In the genomic region with DNA sequence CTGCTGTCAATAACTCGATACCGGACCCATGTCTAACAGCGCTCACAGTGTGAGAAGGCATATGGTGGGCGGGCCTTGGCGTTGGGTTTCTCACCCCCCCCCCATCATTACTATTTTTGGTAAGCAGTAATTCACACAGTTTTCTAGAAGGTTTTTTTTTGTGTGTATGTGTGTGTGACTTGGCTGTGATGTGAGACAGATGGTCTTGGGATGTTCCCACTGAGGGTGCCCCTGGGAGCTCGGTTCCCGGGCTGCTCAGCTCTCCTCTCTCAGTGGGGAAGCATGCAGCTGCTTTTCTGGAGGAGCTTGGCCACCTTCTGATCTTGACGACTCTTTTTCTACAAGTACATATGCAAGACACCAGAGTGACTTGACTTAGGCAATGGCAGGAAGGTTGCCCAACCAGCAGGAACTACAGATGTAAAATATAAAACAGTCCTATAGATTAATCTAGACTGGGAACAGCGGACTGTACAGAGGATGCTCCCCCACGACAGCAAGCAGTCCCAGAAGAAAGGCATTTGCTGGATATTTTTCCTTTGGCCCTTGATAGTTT, we compare ENCODE assay signal across 18 mouse cellular contexts.
DNase-seq lines count a peak whose midpoint lies in the region; ATAC-seq lines count a peak whose summit lies in the region.
"Had no signal": no experiment of that assay in that cellular context is flagged by ENCODE, and none has a peak within 500 bp of the region (broad histone marks: within the 10 kb centered on the region; RNA-seq: fewer than 3 reads in every experiment).

No protein-coding gene starts in this region.

- ATAC-seq in forebrain, embryonic 14.5 days = peak; percentile 40
- ATAC-seq in forebrain, embryonic 11.5 days (replicated peaks; ENCODE audit: low FRiP score) = no peak
- no peak for ATAC-seq in stomach, embryonic 15.5 days (ENCODE audit: insufficient read depth, low FRiP score, low read depth)
- no peak for ATAC-seq in neural tube, embryonic 15.5 days (ENCODE audit: low FRiP score)
- ATAC-seq: hindbrain, postnatal 0 days; midbrain, embryonic 13.5 days had no signal

- H3K27me3 ChIP-seq in forebrain, embryonic 14.5 days (replicated peaks; ENCODE audit: control insufficient read depth, insufficient read depth, low read length) = no peaks in the 10 kb centered on the region
- no peaks in the 10 kb centered on the region for H3K27me3 ChIP-seq in forebrain, embryonic 11.5 days (ENCODE audit: control insufficient read depth, insufficient read depth, low read length)
- H3K27me3 ChIP-seq in stomach, embryonic 15.5 days (replicated peaks) = no peaks in the 10 kb centered on the region
- no peaks in the 10 kb centered on the region for H3K27me3 ChIP-seq in neural tube, embryonic 15.5 days (replicated peaks)
- H3K27me3 ChIP-seq: embryonic facial prominence, embryonic 12.5 days; limb, embryonic 12.5 days; midbrain, embryonic 13.5 days had no signal

- peaks cover 3% of the 10 kb centered on the region; the same call in 1 of the 2 replicates for H3K4me1 ChIP-seq in forebrain, embryonic 14.5 days (ENCODE audit: control insufficient read depth, insufficient read depth, low read length)
- H3K4me1 ChIP-seq in forebrain, embryonic 11.5 days (replicated peaks; ENCODE audit: control insufficient read depth, insufficient read depth, low read length) = peaks cover 5% of the 10 kb centered on the region; the same call in 1 of the 2 replicates
- H3K4me1 ChIP-seq in stomach, embryonic 15.5 days = peaks cover 17% of the 10 kb centered on the region
- H3K4me1 ChIP-seq in neural tube, embryonic 15.5 days = peaks cover 10% of the 10 kb centered on the region

- no peaks in the 10 kb centered on the region for H3K36me3 ChIP-seq in forebrain, embryonic 14.5 days (ENCODE audit: control insufficient read depth, insufficient read depth, low read length)
- no peaks in the 10 kb centered on the region for H3K36me3 ChIP-seq in forebrain, embryonic 11.5 days (ENCODE audit: control insufficient read depth, insufficient read depth, low read length)
- no peaks in the 10 kb centered on the region for H3K36me3 ChIP-seq in stomach, embryonic 15.5 days
- H3K36me3 ChIP-seq in neural tube, embryonic 15.5 days = no peaks in the 10 kb centered on the region
- H3K36me3 ChIP-seq: embryonic facial prominence, embryonic 12.5 days; limb, embryonic 12.5 days; midbrain, embryonic 13.5 days had no signal

- WGBS in forebrain, embryonic 14.5 days = 67% methylated on average over 10 of the region's 10 CpGs
- WGBS in forebrain, embryonic 11.5 days = 80% methylated on average over 10 of the region's 10 CpGs
- WGBS in stomach, embryonic 15.5 days = 63% methylated on average over 10 of the region's 10 CpGs
- WGBS in neural tube, embryonic 15.5 days = 60% methylated on average over 10 of the region's 10 CpGs

- H3K27ac ChIP-seq in forebrain, embryonic 14.5 days (ENCODE audit: low read depth, low read length) = no peak overlapping the region
- no peak overlapping the region for H3K27ac ChIP-seq in forebrain, embryonic 11.5 days (ENCODE audit: low read depth, low read length)
- peak overlapping the region; percentile 54; the same call in 1 of the 2 replicates for H3K27ac ChIP-seq in stomach, embryonic 15.5 days
- no peak overlapping the region; the same call in 1 of the 2 replicates for H3K27ac ChIP-seq in neural tube, embryonic 15.5 days (replicated peaks)
- H3K27ac ChIP-seq: embryonic facial prominence, embryonic 12.5 days; hindbrain, postnatal 0 days; limb, embryonic 12.5 days; liver, embryonic 14.5 days; midbrain, embryonic 13.5 days had no signal

- peak; percentile 71 for DNase-seq in forebrain, embryonic 14.5 days (ENCODE audit: low spot score)
- no peak for DNase-seq in forebrain, embryonic 11.5 days (ENCODE audit: low spot score)
- peak; percentile 16 for DNase-seq in layer of hippocampus, adult 9-11 months
- DNase-seq in layer of hippocampus, adult 11-12 months (ENCODE audit: low spot score) = no peak
- DNase-seq in right cerebral cortex, postnatal 10 days (ENCODE audit: low spot score in 2 of 2) = peak; percentile 43 to 57
- DNase-seq in right cerebral cortex, adult 2 months (ENCODE audit: low spot score in 2 of 2) = no peak
- DNase-seq: adrenal gland, adult 8-10 months; cerebellum, adult 11-12 months; layer of hippocampus, postnatal 36 days; thymus, postnatal 14 days had no signal

- no peaks in the 10 kb centered on the region for H3K9me3 ChIP-seq in forebrain, embryonic 14.5 days (replicated peaks; ENCODE audit: control insufficient read depth, low read length)
- no peaks in the 10 kb centered on the region for H3K9me3 ChIP-seq in forebrain, embryonic 11.5 days (ENCODE audit: control insufficient read depth, low read length)
- H3K9me3 ChIP-seq in stomach, embryonic 15.5 days = no peaks in the 10 kb centered on the region
- H3K9me3 ChIP-seq in neural tube, embryonic 15.5 days (replicated peaks) = no peaks in the 10 kb centered on the region
- H3K9me3 ChIP-seq: embryonic facial prominence, embryonic 12.5 days; limb, embryonic 12.5 days; midbrain, embryonic 13.5 days had no signal

- H3K4me3 ChIP-seq in forebrain, embryonic 14.5 days (ENCODE audit: low read depth, low read length) = no peak overlapping the region
- H3K4me3 ChIP-seq in forebrain, embryonic 11.5 days (ENCODE audit: low read depth, low read length) = no peak overlapping the region
- H3K4me3 ChIP-seq in stomach, embryonic 15.5 days (replicated peaks) = no peak overlapping the region
- no peak overlapping the region for H3K4me3 ChIP-seq in neural tube, embryonic 15.5 days (replicated peaks)
- H3K4me3 ChIP-seq: embryonic facial prominence, embryonic 12.5 days; limb, embryonic 12.5 days; midbrain, embryonic 13.5 days; myocyte had no signal

- H3K9ac ChIP-seq in forebrain, embryonic 14.5 days (ENCODE audit: low read length) = no peak overlapping the region
- no peak overlapping the region for H3K9ac ChIP-seq in forebrain, embryonic 11.5 days (ENCODE audit: low read length)
- H3K9ac ChIP-seq in stomach, embryonic 15.5 days = no peak overlapping the region
- no peak overlapping the region for H3K9ac ChIP-seq in neural tube, embryonic 15.5 days (replicated peaks)
- H3K9ac ChIP-seq: embryonic facial prominence, embryonic 12.5 days; limb, embryonic 12.5 days; liver, embryonic 14.5 days; midbrain, embryonic 13.5 days had no signal

- H3K4me2 ChIP-seq in forebrain, embryonic 14.5 days (ENCODE audit: low read length) = no peak overlapping the region
- no peak overlapping the region for H3K4me2 ChIP-seq in forebrain, embryonic 11.5 days (ENCODE audit: low read depth, low read length, severe bottlenecking)
- no peak overlapping the region for H3K4me2 ChIP-seq in stomach, embryonic 15.5 days
- no peak overlapping the region for H3K4me2 ChIP-seq in neural tube, embryonic 15.5 days
- H3K4me2 ChIP-seq: embryonic facial prominence, embryonic 12.5 days; limb, embryonic 12.5 days; midbrain, embryonic 13.5 days had no signal

Comparison
In these comparisons a context has a peak if more than half of its experiments do, and no peak if none do; other contexts are left out.
1. DNase-seq: peak in forebrain, embryonic 14.5 days (single experiment), layer of hippocampus, adult 9-11 months (single experiment) and right cerebral cortex, postnatal 10 days (2 of 2); none in forebrain, embryonic 11.5 days (single experiment), layer of hippocampus, adult 11-12 months (single experiment) and right cerebral cortex, adult 2 months (0 of 2).